Mouse (Mus musculus) brain, adult 2 months (tissue): ENCODE data around the gene Slc24a3.

Source experiments
- DNase-seq: peaks from one replicate; pipeline ENCODE4 v3.0.0; 2011; ENCODE audit warnings: low read depth, low spot score

The Slc24a3 gene

GRCm38 (mm10) chr2:145682924-145683323 is 515.4 kb downstream of the Slc24a3 start:
- no peak for DNase-seq

- peak; percentile 43 for DNase-seq
Measured at GRCm38 (mm10) chr2:145683536-145683935, 516.0 kb downstream of the Slc24a3 start.

GRCm38 (mm10) chr2:145684151-145684550 is 516.6 kb downstream of the Slc24a3 start:
- peak; percentile 79 for DNase-seq

GRCm38 (mm10) chr2:145684891-145685290 is 517.3 kb downstream of the Slc24a3 start:
- DNase-seq, result no peak

- DNase-seq, result no peak
Measured at GRCm38 (mm10) chr2:145686017-145686416, 518.5 kb downstream of the Slc24a3 start.

GRCm38 (mm10) chr2:145691367-145692009 is 523.9 kb downstream of the Slc24a3 start:
- DNase-seq, result no peak
